Mouse (Mus musculus) heart, adult 2 months (tissue): ENCODE data around the gene Fat4. TPM values are rescaled to one million over a fixed set of nuclear protein-coding genes. Genes with fewer than 3 reads are reported as not detected.

Experiments
- DNase-seq, 2 experiments: peaks; one replicate each; pipeline ENCODE4 v3.0.0; 2021
- H3K27ac ChIP-seq: fragments of 200-600 bp; 2 replicates; pipeline ENCODE4 v1.8.1; 2022
- H3K27me3 ChIP-seq: fragments of 200-500 bp; 2 replicates; pipeline ENCODE4 v1.6.1; 2012; ENCODE audit warnings: mild to moderate bottlenecking, low read length, inconsistent platforms, mixed read lengths; ENCODE audit not compliant: control insufficient read depth, insufficient read depth
- H3K36me3 ChIP-seq: fragments of 200-500 bp; 2 replicates; pipeline ENCODE4 v1.6.1; 2012; ENCODE audit warnings: low read length, inconsistent platforms; ENCODE audit not compliant: control insufficient read depth, insufficient read depth
- H3K4me1 ChIP-seq: fragments of 200-500 bp; 2 replicates; pipeline ENCODE4 v1.6.1; 2011; ENCODE audit warnings: low read length; ENCODE audit not compliant: control insufficient read depth, insufficient read depth
- H3K4me3 ChIP-seq: fragments of 200-600 bp; 2 replicates; pipeline ENCODE4 v1.8.1; 2022
- H3K79me2 ChIP-seq: fragments of 200-500 bp; replicated peaks from 2 replicates; pipeline ENCODE4 v1.6.1; 2012; ENCODE audit warnings: mild to moderate bottlenecking, inconsistent platforms, low read length, moderate library complexity, mixed read lengths; ENCODE audit not compliant: control insufficient read depth, insufficient read depth
- H3K9ac ChIP-seq: fragments of 200-500 bp; 2 replicates; pipeline ENCODE4 v1.6.1; 2012; ENCODE audit warnings: low read depth, mild to moderate bottlenecking, control low read depth, inconsistent platforms, low read length, mixed read lengths
- CTCF ChIP-seq: fragments of 200-600 bp; IDR thresholded peaks from 2 replicates; pipeline ENCODE4 v1.8.1; 2022; ENCODE audit warnings: antibody characterized with exemption, mild to moderate bottlenecking, moderate library complexity
- EP300 ChIP-seq: fragments of 200-500 bp; IDR thresholded peaks from 2 replicates; pipeline ENCODE4 v1.6.1; 2011; ENCODE audit warnings: low read depth, low read length, control low read depth; ENCODE audit not compliant: insufficient read depth
- POLR2A ChIP-seq: fragments of 200-500 bp; IDR thresholded peaks from 2 replicates; pipeline ENCODE4 v1.6.1; 2011; ENCODE audit warnings: mild to moderate bottlenecking, low read depth, low read length, control low read depth; ENCODE audit not compliant: insufficient read depth
- WGBS: fragments of 180-500 bp; shearing (Covaris S2); methylation state at CpG from one replicate; pipeline ENCODE4 v1.1.7; 2018; 5-methylcytosine and 5-hydroxymethylcytosine counted together
- intact Hi-C: fragments of 180-260 bp; cut with DNase I; formaldehyde crosslinking; loops from one replicate; pipeline ENCODE4 v1.15.1; 2025
- polyA plus RNA-seq: library from polyadenylated mRNA; depleted of rRNA; stranded (reverse); fragments of >200 nt; gene quantifications from 2 replicates; pipeline ENCODE4 v1.2.3, GENCODE M21; 2012
- total RNA-seq, 2 experiments: library from RNA; stranded (reverse); gene quantifications; 2 replicates each; pipeline ENCODE4 v1.2.3; 2021

Gene Fat4
- total and polyA plus RNA-seq, 3 experiments: 1.9 to 5.1 (median 5.1) TPM

DNA sequence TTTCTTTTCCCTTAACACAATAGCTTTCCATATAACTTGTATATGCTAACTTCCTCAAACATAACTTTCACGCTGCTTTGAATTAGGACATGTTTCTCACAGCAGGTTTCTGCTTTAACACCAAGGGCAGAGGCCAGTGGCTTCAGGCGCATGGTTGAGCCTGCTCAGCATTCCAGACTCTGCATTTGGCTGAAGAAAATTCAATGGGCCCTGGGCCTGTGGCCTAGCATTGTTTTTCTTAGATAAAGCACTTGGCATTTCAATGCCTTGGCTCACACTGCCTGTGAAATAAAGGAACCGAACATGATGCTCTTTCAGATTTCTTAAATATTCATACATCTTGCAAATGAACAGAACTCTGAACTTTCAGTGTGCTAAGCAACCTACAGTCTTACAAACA is 52.8 kb downstream of the Fat4 start:
- Histone ChIP-seq H3K9ac (no peak overlapping the region), H3K4me3 (no peak overlapping the region), H3K4me1 (peaks cover 12% of the 10 kb centered on the region), H3K36me3 (peaks cover 15% of the 10 kb centered on the region), H3K27ac (peak overlapping the region; percentile 21; the same call in 1 of the 2 replicates), H3K27me3 (no peaks in the 10 kb centered on the region), H3K79me2 (peaks cover 2% of the 10 kb centered on the region; the same call in 1 of the 2 replicates)
- peak; percentile 25 to 28 for DNase-seq
- intact Hi-C loops: loop anchor here (5.0 kb wide), 1 partner anchor 283 kb away; no protein-coding TSS in a partner anchor
- no peak for TF ChIP-seq POLR2A
- TF ChIP-seq EP300: no peak
- TF ChIP-seq CTCF: no peak
- 9% methylated on average over 3 of the region's 3 CpGs for WGBS

DNA sequence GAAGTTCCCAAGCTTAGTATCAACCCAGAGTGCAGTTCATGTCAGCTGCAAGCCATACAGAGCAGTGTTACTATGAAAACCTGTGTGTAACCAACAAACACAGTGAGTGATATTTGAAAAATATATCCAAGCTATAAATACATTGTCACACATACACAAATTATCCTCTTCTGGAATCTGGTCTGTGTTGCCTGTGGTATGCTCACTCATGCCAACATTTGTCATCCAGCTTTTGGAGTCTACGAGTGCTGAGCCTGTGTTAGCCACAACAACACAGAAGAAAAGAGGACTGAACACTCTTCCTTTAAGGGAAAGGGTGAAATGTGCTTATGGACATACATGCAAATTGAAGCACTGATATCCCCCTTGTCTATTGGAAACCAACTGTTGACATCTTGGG is 53.6 kb downstream of the Fat4 start:
- TF ChIP-seq EP300 (no peak), POLR2A (no peak), CTCF (no peak)
- H3K27ac ChIP-seq: no peak overlapping the region
- H3K27me3 ChIP-seq: no peaks in the 10 kb centered on the region
- peaks cover 14% of the 10 kb centered on the region for H3K4me1 ChIP-seq
- H3K9ac ChIP-seq: no peak overlapping the region
- H3K36me3 ChIP-seq: peaks cover 15% of the 10 kb centered on the region
- no peak for DNase-seq
- H3K4me3 ChIP-seq: no peak overlapping the region
- peaks cover 2% of the 10 kb centered on the region; the same call in 1 of the 2 replicates for H3K79me2 ChIP-seq
- intact Hi-C loops: no loop called here
- 54% methylated on average over 1 of the region's 1 CpGs for WGBS

DNA sequence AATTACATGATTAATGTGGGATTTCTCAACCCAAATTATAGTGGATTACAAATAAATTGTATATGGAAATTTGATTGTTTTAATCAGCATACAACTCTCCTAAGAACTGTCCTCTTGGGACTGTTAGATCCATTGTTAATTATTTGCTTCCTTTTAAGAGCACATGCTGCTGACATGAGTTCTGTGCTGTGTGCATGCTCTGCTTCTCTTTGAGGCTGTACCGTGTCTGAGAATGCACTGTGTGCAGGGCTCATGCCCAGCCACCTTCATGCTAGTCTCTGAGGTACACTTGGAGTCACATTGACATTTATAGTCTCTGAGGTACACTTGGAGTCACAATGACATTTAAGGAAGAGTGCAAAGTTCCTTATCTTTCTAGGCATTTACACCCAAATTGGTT is 58.4 kb downstream of the Fat4 start:
- intact Hi-C loops: no loop called here
- Histone ChIP-seq H3K4me3 (no peak overlapping the region), H3K36me3 (no peaks in the 10 kb centered on the region; the same call in none of the 2 replicates), H3K79me2 (peaks cover 2% of the 10 kb centered on the region; the same call in 1 of the 2 replicates), H3K27me3 (no peaks in the 10 kb centered on the region), H3K27ac (no peak overlapping the region), H3K4me1 (peaks cover 2% of the 10 kb centered on the region; the same call in 1 of the 2 replicates), H3K9ac (no peak overlapping the region)
- DNase-seq: no peak
- TF ChIP-seq CTCF: no peak
- no peak for TF ChIP-seq POLR2A
- TF ChIP-seq EP300: no peak
- WGBS: 43% methylated on average over 1 of the region's 1 CpGs

GRCm38 (mm10) chr3:38947706-38948105 is 61.0 kb downstream of the Fat4 start:
- WGBS: 58% methylated on average over 7 of the region's 7 CpGs
- no peak overlapping the region for H3K9ac ChIP-seq
- intact Hi-C loops: no loop called here

DNA sequence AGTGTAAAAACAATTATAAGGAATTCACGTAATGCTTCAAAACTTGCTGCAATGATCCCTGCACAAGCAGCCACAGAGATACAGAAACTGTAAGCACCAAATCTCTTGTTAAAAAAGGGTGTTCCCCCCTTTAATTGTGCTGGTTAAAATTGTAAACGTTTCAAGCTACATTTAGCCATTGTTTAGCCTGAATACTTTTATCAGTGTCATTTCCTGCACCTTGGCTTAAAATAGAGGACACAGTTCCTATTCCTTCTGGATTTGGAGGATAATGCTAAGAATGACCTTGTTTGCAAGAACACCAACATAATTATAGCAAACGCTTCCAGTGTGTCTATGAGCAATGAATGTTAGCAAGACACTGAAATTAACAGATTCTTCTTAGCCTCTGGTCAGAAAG is 65.9 kb downstream of the Fat4 start:
- no peaks in the 10 kb centered on the region for H3K27me3 ChIP-seq
- H3K9ac ChIP-seq: no peak overlapping the region
- H3K4me1 ChIP-seq: peaks cover 4% of the 10 kb centered on the region
- no peak for TF ChIP-seq CTCF
- TF ChIP-seq POLR2A: no peak
- no peak for TF ChIP-seq EP300
- H3K4me3 ChIP-seq: no peak overlapping the region
- H3K27ac ChIP-seq: peak overlapping the region; percentile 76
- H3K36me3 ChIP-seq: peaks cover 13% of the 10 kb centered on the region
- no peak for DNase-seq
- no peaks in the 10 kb centered on the region for H3K79me2 ChIP-seq
- intact Hi-C loops: loop anchor here (2.0 to 5.0 kb wide), 2 partner anchors 34 to 65 kb away; partner anchors contain the start of gene Fat4
- WGBS: 29% methylated on average over 3 of the region's 3 CpGs

More at GRCm38 (mm10) chr3:38947706-38948105, 61.0 kb downstream of the Fat4 start:
- H3K27me3 ChIP-seq: no peaks in the 10 kb centered on the region
- H3K4me1 ChIP-seq: peaks cover 5% of the 10 kb centered on the region
- no peak for DNase-seq
- no peak for TF ChIP-seq POLR2A
- no peak for TF ChIP-seq EP300
- no peak for TF ChIP-seq CTCF
- no peaks in the 10 kb centered on the region for H3K79me2 ChIP-seq
- no peak overlapping the region for H3K4me3 ChIP-seq
- no peak overlapping the region for H3K27ac ChIP-seq
- peaks cover 6% of the 10 kb centered on the region for H3K36me3 ChIP-seq

DNA sequence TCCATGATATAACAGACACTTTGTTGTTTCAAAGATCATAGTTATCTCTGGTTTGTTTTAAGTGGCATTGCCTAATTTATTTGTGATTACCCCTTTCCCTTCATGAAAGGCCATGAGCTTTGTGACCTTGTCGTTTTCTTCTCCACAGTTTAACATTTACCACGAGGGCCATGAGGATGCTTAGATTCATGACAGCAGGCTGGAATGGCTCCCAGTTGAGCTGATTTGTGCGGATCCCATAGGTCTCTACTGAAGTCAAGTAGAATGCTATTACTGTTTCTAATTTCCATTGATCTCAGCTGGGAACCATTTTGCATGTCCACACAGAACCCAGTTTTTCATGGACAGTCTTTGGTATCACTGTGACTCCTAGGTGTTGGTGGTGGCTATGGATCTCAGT is 67.5 kb downstream of the Fat4 start:
- H3K27ac ChIP-seq: no peak overlapping the region; the same call in 1 of the 2 replicates
- DNase-seq: no peak
- no peaks in the 10 kb centered on the region for H3K27me3 ChIP-seq
- peaks cover 13% of the 10 kb centered on the region for H3K36me3 ChIP-seq
- intact Hi-C loops: loop anchor here (5.0 kb wide), 1 partner anchor 67 kb away; the partner anchor contains the start of gene Fat4
- H3K4me1 ChIP-seq: peaks cover 4% of the 10 kb centered on the region
- H3K9ac ChIP-seq: no peak overlapping the region
- whole genome bisulfite sequencing: 35% methylated on average over 3 of the region's 3 CpGs
- no peak overlapping the region for H3K4me3 ChIP-seq
- TF ChIP-seq POLR2A (no peak), CTCF (no peak), EP300 (no peak)
- no peaks in the 10 kb centered on the region for H3K79me2 ChIP-seq
